Mouse (Mus musculus): ENCODE measurements around the gene Pard3. TPM values are rescaled to one million over a fixed set of nuclear protein-coding genes. Genes with fewer than 3 reads are reported as not detected.
A peak's percentile ranks its signal among the peaks of the same experiment; 100 is the strongest.

The Pard3 gene
- total and polyA plus RNA-seq, 2 experiments from 2014 or later: 11.9 to 29.7 TPM

DNA sequence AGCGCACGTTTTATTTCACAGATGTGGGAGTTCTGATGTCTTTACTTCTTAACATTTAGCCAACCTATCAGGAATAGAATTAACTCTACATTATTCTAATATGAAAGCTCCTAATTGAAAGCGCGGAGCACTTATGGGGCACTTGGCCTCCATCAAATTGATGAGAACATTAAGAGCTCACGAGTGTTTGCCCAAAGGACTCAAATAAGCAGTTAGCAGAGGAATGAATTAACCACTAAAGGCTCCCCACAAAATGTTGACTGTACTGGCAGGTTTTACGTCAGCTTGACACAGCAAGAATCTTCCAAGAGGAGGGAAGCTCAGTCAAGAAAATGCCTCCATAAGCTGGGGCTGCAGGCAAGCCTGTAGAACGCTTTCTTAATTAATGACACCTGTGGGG is 32.1 kb downstream of the Pard3 start:
- DNase-seq (ENCODE audit: low spot score) (peak; percentile 28), ATAC-seq (ENCODE audit: low FRiP score) (no peak)
- peaks cover 8% of the 10 kb centered on the region; the same call in 1 of the 2 replicates for H3K4me1 ChIP-seq (ENCODE audit: insufficient read depth, low read length)
- no peak overlapping the region for H3K27ac ChIP-seq (ENCODE audit: low read depth, low read length)
- no peak overlapping the region for H3K9ac ChIP-seq (replicated peaks; ENCODE audit: low read length, poor library complexity, severe bottlenecking)
- TF ChIP-seq CTCF (IDR thresholded peaks at IDR 0.05): no peak
- H3K27me3 ChIP-seq (ENCODE audit: insufficient read depth, low read length): no peaks in the 10 kb centered on the region
- WGBS: 82% methylated on average over 7 of the region's 7 CpGs
- no peaks in the 10 kb centered on the region for H3K36me3 ChIP-seq (ENCODE audit: insufficient read depth, low read length)
- H3K4me2 ChIP-seq (ENCODE audit: low read depth, low read length, poor library complexity, severe bottlenecking): no peak overlapping the region
- no peak overlapping the region for H3K4me3 ChIP-seq (ENCODE audit: low read depth, low read length)
- no peaks in the 10 kb centered on the region for H3K9me3 ChIP-seq (ENCODE audit: low read length)

DNA sequence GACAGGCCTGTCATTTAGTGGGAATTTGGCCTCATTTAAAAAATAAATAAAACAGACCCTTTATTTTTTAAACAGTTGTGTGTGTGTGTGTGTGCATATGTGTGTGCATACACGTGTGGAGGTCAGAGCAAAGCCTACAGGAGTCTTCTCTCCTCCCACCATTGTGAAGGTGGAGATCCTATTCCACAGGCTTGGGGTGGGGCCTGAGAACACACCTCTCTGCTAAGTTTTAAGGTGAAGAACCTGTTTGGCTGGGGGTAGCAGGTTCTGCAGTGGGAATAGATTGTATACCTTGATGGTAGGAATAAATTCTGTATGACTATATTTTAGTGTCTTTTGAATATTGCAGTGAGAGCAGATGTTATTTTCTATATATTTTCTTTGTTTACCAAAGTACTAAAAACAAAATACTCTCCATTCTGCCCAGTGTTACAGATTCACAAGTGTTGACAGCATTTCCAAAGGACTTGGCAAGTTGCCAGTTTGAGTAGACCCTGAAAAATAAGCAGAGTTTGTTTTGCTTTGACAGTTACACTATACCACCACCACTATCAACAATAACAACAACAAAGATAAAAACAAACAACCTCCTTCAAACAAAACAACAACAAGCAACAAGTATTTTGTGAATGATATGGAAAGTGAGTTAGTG is 35.9 kb downstream of the Pard3 start:
- Histone ChIP-seq H3K9me3 (ENCODE audit: low read length) (no peaks in the 10 kb centered on the region), H3K4me1 (ENCODE audit: insufficient read depth, low read length) (no peaks in the 10 kb centered on the region), H3K27ac (ENCODE audit: low read depth, low read length) (no peak overlapping the region), H3K36me3 (ENCODE audit: insufficient read depth, low read length) (no peaks in the 10 kb centered on the region), H3K4me3 (ENCODE audit: low read depth, low read length) (no peak overlapping the region), H3K9ac (replicated peaks; ENCODE audit: low read length, poor library complexity, severe bottlenecking) (no peak overlapping the region), H3K4me2 (ENCODE audit: low read depth, low read length, poor library complexity, severe bottlenecking) (no peak overlapping the region), H3K27me3 (ENCODE audit: insufficient read depth, low read length) (no peaks in the 10 kb centered on the region)
- WGBS: 80% methylated on average over 1 of the region's 1 CpGs
- no peak for ATAC-seq (ENCODE audit: low FRiP score)
- no peak for TF ChIP-seq CTCF (IDR thresholded peaks at IDR 0.05)
- no peak for DNase-seq (ENCODE audit: low spot score)

DNA sequence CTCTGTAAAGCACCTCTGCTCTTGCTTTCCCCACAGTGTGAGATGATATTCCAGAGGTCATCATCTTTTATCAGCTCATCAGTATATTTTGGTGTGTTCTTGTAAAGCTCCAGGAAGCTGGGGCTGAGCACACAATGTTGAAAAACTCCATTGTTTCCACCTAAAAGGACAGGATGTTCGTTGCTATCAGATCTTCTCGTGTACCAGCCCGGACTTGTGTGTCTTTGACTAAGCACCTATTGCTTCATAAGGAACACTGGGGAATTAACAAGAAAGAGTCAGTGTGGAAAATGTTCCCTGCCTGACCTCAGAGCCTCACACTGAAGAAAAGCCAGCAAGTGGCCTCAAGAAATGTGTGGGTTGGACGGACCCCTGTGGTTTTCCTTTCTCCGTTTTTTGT is 39.6 kb downstream of the Pard3 start:
- Histone ChIP-seq H3K4me2 (ENCODE audit: low read depth, low read length, poor library complexity, severe bottlenecking) (no peak overlapping the region), H3K36me3 (ENCODE audit: insufficient read depth, low read length) (no peaks in the 10 kb centered on the region)
- no peak for ATAC-seq (ENCODE audit: low FRiP score)

DNA sequence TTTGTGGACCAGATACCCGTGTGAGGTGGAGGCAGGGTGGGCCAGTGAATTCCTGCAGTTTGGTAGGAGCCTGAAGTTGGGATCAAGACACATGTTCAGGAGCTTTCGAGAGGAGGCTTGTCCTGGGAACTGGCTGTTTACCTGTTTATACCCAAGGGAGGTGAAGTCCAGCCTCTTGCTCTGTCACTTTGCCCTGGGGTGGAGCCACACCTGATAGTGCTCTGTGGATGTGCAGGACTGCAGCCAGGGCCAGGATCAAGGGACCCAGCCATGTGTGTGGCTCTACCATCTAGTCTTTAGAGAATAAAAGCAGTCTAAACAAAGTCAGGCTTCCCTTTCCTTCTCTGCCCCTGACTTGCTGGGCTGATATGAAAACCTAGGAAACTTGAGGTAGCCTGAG is 40.9 kb downstream of the Pard3 start:
- no peak for ATAC-seq (ENCODE audit: low FRiP score)

More for the DNA sequence above, 39.6 kb downstream of the Pard3 start:
- WGBS: 66% methylated on average over 5 of the region's 5 CpGs
- no peaks in the 10 kb centered on the region for H3K9me3 ChIP-seq (ENCODE audit: low read length)
- TF ChIP-seq CTCF (IDR thresholded peaks at IDR 0.05): no peak
- no peak overlapping the region for H3K9ac ChIP-seq (replicated peaks; ENCODE audit: low read length, poor library complexity, severe bottlenecking)
- no peaks in the 10 kb centered on the region for H3K27me3 ChIP-seq (ENCODE audit: insufficient read depth, low read length)
- no peaks in the 10 kb centered on the region for H3K4me1 ChIP-seq (ENCODE audit: insufficient read depth, low read length)
- H3K4me3 ChIP-seq (ENCODE audit: low read depth, low read length): no peak overlapping the region
- H3K27ac ChIP-seq (ENCODE audit: low read depth, low read length): no peak overlapping the region
- no peak for DNase-seq (ENCODE audit: low spot score)

DNA sequence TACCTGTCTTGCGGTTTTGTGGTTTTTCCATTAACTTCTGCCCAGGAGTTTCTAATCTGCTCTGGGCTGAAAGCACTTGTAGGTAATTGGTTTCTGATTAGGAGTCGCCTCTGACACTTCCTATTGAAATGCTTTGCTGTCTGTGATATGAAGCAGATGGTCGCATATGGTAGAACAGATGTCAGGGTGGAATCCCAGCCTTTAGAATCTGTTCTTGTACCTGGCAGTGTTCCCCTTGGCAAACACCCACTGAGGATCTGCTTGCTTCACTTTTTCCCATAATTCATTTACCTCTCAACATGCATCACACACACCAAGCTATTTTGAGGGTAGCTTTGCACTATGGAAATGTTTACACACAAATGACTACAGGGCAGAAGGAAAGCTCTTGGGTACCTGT is 44.2 kb downstream of the Pard3 start:
- no peaks in the 10 kb centered on the region for H3K9me3 ChIP-seq (ENCODE audit: low read length)
- peak; percentile 83 for DNase-seq (ENCODE audit: low spot score)
- H3K9ac ChIP-seq (replicated peaks; ENCODE audit: low read length, poor library complexity, severe bottlenecking): no peak overlapping the region
- H3K4me1 ChIP-seq (ENCODE audit: insufficient read depth, low read length): no peaks in the 10 kb centered on the region
- no peak for ATAC-seq (ENCODE audit: low FRiP score)
- no peak for TF ChIP-seq CTCF (IDR thresholded peaks at IDR 0.05)
- WGBS: 52% methylated on average over 3 of the region's 3 CpGs
- H3K27ac ChIP-seq (ENCODE audit: low read depth, low read length): no peak overlapping the region
- no peak overlapping the region for H3K4me2 ChIP-seq (ENCODE audit: low read depth, low read length, poor library complexity, severe bottlenecking)
- no peak overlapping the region for H3K4me3 ChIP-seq (ENCODE audit: low read depth, low read length)
- no peaks in the 10 kb centered on the region for H3K27me3 ChIP-seq (ENCODE audit: insufficient read depth, low read length)
- H3K36me3 ChIP-seq (ENCODE audit: insufficient read depth, low read length): no peaks in the 10 kb centered on the region

More for the DNA sequence above, 40.9 kb downstream of the Pard3 start:
- no peak for TF ChIP-seq CTCF (IDR thresholded peaks at IDR 0.05)
- 91% methylated on average over 2 of the region's 2 CpGs for WGBS
- Histone ChIP-seq H3K9me3 (ENCODE audit: low read length) (no peaks in the 10 kb centered on the region), H3K9ac (replicated peaks; ENCODE audit: low read length, poor library complexity, severe bottlenecking) (no peak overlapping the region), H3K27ac (ENCODE audit: low read depth, low read length) (no peak overlapping the region), H3K27me3 (ENCODE audit: insufficient read depth, low read length) (no peaks in the 10 kb centered on the region), H3K4me3 (ENCODE audit: low read depth, low read length) (no peak overlapping the region), H3K36me3 (ENCODE audit: insufficient read depth, low read length) (no peaks in the 10 kb centered on the region), H3K4me2 (ENCODE audit: low read depth, low read length, poor library complexity, severe bottlenecking) (no peak overlapping the region), H3K4me1 (ENCODE audit: insufficient read depth, low read length) (no peaks in the 10 kb centered on the region)
- no peak for DNase-seq (ENCODE audit: low spot score)

DNA sequence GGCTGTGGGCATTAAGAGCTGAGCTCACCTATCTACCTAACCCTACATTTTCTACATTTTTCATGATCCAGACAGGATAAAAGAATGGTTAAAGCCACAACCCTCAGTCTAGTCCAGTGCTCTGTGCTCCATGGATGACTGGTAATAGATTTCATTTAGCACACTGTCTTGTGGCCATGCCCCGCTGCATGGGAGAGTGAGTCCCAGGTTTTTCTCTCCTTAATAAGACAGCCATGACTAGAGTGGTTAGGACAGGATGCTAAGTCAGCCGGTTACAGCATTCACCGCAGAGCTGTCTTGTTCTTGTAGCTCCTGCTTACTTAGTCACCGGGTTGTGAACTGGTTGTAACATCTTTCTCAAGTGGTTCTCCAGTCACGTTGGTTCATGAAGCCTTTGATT is 49.5 kb downstream of the Pard3 start:
- Histone ChIP-seq H3K4me1 (ENCODE audit: insufficient read depth, low read length) (no peaks in the 10 kb centered on the region), H3K9me3 (ENCODE audit: low read length) (no peaks in the 10 kb centered on the region), H3K27me3 (ENCODE audit: insufficient read depth, low read length) (no peaks in the 10 kb centered on the region), H3K9ac (replicated peaks; ENCODE audit: low read length, poor library complexity, severe bottlenecking) (no peak overlapping the region), H3K36me3 (ENCODE audit: insufficient read depth, low read length) (no peaks in the 10 kb centered on the region), H3K4me3 (ENCODE audit: low read depth, low read length) (no peak overlapping the region), H3K4me2 (ENCODE audit: low read depth, low read length, poor library complexity, severe bottlenecking) (no peak overlapping the region), H3K27ac (ENCODE audit: low read depth, low read length) (no peak overlapping the region)
- no peak for TF ChIP-seq CTCF (IDR thresholded peaks at IDR 0.05)
- DNase-seq (ENCODE audit: low spot score) (no peak), ATAC-seq (ENCODE audit: low FRiP score) (no peak)
- 92% methylated on average over 5 of the region's 5 CpGs for WGBS

All from midbrain, postnatal 0 days (tissue).